Mouse (Mus musculus) ES-E14 (cell line): ENCODE data around the gene Gm9857.

Experiments used
- CHD2 ChIP-seq: IDR thresholded peaks from 2 replicates; pipeline ENCODE4 v1.6.1; 2014; ENCODE audit warnings: mild to moderate bottlenecking, low read depth, low read length, inconsistent platforms
- HCFC1 ChIP-seq: IDR thresholded peaks from 2 replicates; pipeline ENCODE4 v1.6.1; 2012; ENCODE audit warnings: low read length, inconsistent platforms, borderline replicate concordance; ENCODE audit not compliant: insufficient read depth
- ZC3H11A ChIP-seq: IDR thresholded peaks from 2 replicates; pipeline ENCODE4 v1.6.1; 2012; ENCODE audit warnings: low read depth, mild to moderate bottlenecking, inconsistent platforms, low read length, borderline replicate concordance
- ZNF384 ChIP-seq: IDR thresholded peaks from 2 replicates; pipeline ENCODE4 v1.6.1; 2012; ENCODE audit warnings: low read depth, low read length, inconsistent platforms

GRCm38 (mm10) chr3:108892080-108892479 is 48.2 kb downstream of the Gm9857 start:
- TF ChIP-seq ZC3H11A (no peak), HCFC1 (no peak), CHD2 (no peak), ZNF384 (no peak)
